Mouse (Mus musculus) lung, postnatal 0 days (tissue): Measurements from ENCODE around the gene Msi2. TPM values are rescaled to one million over a fixed set of nuclear protein-coding genes. Genes with fewer than 3 reads are reported as not detected.
A peak's percentile ranks its signal among the peaks of the same experiment; 100 is the strongest.

Experiments used
- ATAC-seq: fragments of 200-750 bp; cut with Nextera tagmentation; 2 replicates; pipeline ENCODE4 v1.8.0; 2017; ENCODE audit warnings: moderate library complexity
- DNase-seq: peaks from one replicate; pipeline ENCODE4 v3.0.0-alpha.2; 2016; ENCODE audit warnings: low spot score
- H3K27ac ChIP-seq: fragments of 300-500 bp; sonication (generic); 2 replicates; pipeline ENCODE4 v1.5.1; 2014; ENCODE audit warnings: antibody characterized with exemption, mild to moderate bottlenecking, low read length, mixed read lengths
- H3K27me3 ChIP-seq: fragments of 300-500 bp; sonication (generic); replicated peaks from 2 replicates; pipeline ENCODE4 v1.6.1; 2014; ENCODE audit warnings: low read length, mixed read lengths; ENCODE audit not compliant: insufficient read depth
- H3K36me3 ChIP-seq: fragments of 300-500 bp; sonication (generic); 2 replicates; pipeline ENCODE4 v1.6.1; 2014; ENCODE audit warnings: low read length, mixed read lengths; ENCODE audit not compliant: insufficient read depth
- H3K4me1 ChIP-seq: fragments of 300-500 bp; sonication (generic); 2 replicates; pipeline ENCODE4 v1.6.1; 2014; ENCODE audit warnings: antibody characterized with exemption, low read depth, low read length, mixed read lengths; ENCODE audit not compliant: insufficient read depth
- H3K4me2 ChIP-seq: fragments of 300-500 bp; sonication (generic); replicated peaks from 2 replicates; pipeline ENCODE4 v1.6.1; 2014; ENCODE audit warnings: low read depth, mild to moderate bottlenecking, low read length, moderate library complexity, mixed read lengths
- H3K4me3 ChIP-seq: fragments of 300-500 bp; sonication (generic); 2 replicates; pipeline ENCODE4 v1.5.1; 2014; ENCODE audit warnings: low read depth, low read length
- H3K9ac ChIP-seq: fragments of 300-500 bp; sonication (generic); replicated peaks from 2 replicates; pipeline ENCODE4 v1.6.1; 2014; ENCODE audit warnings: low read depth, mild to moderate bottlenecking
- H3K9me3 ChIP-seq: fragments of 300-500 bp; sonication (generic); 2 replicates; pipeline ENCODE4 v1.6.1; 2016; ENCODE audit warnings: low read length, mixed read lengths
- CTCF ChIP-seq: IDR thresholded peaks from 2 replicates; pipeline ENCODE4 v1.5.1; 2016; ENCODE audit warnings: antibody characterized with exemption, mild to moderate bottlenecking
- EP300 ChIP-seq: IDR thresholded peaks from 2 replicates; pipeline ENCODE4 v1.6.1; 2016; ENCODE audit warnings: antibody characterized with exemption, mild to moderate bottlenecking, control low read depth
- WGBS: fragments of 180-500 bp; shearing (Covaris S2); extraction: QIAGEN DNeasy Blood & Tissue Kit; methylation state at CpG from one replicate; pipeline ENCODE4 v1.1.7; 2014; 5-methylcytosine and 5-hydroxymethylcytosine counted together
- microRNA-seq: library from miRNA; unstranded; fragments of <30 nt; microRNA quantifications from one replicate; pipeline ENCODE4, GENCODE M21; 2016
- polyA plus RNA-seq: library from polyadenylated mRNA; unstranded; fragments of >200 nt; fragmentation: Nextera tagmentation; extraction: Ambion mirVana; gene quantifications from 2 replicates; pipeline ENCODE4 v1.2.1, GENCODE M21; 2015

The Msi2 gene
- polyA plus RNA-seq, 1 experiment from 2014 or later = 12.6 TPM

DNA sequence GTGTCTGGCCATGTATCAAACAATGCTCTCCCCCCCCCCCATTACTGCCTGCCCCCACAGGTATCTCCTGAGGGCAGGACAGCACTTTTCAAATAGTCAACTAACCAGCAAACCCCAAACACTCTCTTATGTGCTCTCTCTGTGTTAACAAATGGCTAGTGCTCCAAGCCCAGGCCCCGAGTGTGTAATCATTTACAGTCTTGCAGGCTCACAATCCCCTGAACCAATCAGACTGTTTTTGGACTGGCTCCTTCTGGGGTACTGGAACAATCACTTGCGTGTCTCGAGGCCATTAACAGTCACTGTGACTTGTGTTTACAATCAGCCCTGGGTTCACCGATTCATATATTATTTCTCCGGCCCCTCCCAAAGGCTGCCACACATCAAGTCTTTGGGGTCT lies 423.0 kb downstream of the Msi2 start:
- Histone ChIP-seq H3K36me3 (no peaks in the 10 kb centered on the region), H3K27me3 (peaks cover 6% of the 10 kb centered on the region; the same call in 1 of the 2 replicates), H3K9ac (no peak overlapping the region), H3K27ac (no peak overlapping the region), H3K4me3 (no peak overlapping the region), H3K9me3 (no peaks in the 10 kb centered on the region), H3K4me2 (no peak overlapping the region), H3K4me1 (no peaks in the 10 kb centered on the region)
- DNase-seq (no peak), ATAC-seq (no peak)
- 58% methylated on average over 5 of the region's 5 CpGs for WGBS
- TF ChIP-seq CTCF (no peak), EP300 (no peak)

DNA sequence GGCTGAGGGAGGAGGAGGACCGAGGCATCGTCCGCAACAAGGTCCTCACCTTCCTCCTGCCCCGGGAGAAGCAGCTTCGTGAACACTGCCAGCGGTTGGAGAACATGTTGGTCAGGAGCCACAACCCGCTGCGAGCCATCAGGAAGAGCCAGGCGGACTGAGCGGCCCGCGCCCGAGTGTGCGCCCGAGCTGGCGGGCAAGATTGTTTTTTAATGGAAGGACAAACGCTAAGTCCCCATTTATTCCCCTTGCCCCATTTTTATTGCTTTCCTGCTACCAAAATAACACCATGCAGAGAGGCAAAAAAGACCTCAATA lies 424.0 kb downstream of the Msi2 start:
- TF ChIP-seq EP300 (no peak), CTCF (no peak)
- WGBS = 41% methylated on average over 17 of the region's 17 CpGs
- ATAC-seq = no peak

DNA sequence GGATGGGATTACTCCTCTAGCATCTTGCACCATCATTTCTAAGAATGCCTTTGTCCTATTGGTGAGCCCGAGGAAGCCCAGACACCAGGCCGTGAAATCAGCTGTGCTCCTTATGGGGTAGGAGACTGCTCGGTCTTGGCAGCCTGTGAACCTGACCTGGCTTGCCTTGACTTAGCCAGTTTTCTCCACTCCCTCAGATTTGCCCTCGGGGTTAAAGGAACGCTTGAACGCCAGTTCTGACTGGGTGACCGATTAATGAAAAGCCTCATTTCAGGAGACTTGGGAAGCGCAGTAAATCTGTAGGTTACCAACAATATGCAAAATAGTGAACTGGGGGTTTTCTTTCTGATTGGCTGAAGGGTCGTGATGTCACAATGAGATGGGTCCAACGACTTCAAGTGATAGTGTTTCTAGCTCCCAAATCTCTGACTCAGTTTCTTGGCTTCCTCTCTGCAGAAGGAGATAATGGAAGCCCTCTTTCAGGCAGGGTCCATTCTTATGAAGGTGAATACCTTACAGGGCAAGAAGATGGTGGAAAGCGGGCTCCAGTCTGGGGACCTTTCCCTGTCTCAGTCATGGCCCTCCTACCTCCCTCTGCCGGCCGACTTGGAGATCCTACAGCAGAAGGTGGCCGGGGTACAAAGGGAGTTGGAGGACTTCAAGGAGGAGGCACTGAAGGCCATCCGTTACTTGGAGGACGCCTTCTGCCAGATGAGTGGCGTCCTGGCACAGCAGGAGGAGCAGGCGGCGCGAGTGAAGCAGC lies 424.5 kb downstream of the Msi2 start, which contains the start of gene Ccdc182:
Ccdc182 (plus strand) TSS at position 428 of the 763 bp plus-strand sequence.
- H3K27ac ChIP-seq = no peak within 1 kb of the TSS
- H3K36me3 ChIP-seq = no peaks in the 10 kb centered on the region
- 44% methylated on average over 20 of the region's 20 CpGs for WGBS

More for the DNA sequence above, 424.0 kb downstream of the Msi2 start:
- Histone ChIP-seq H3K4me1 (no peaks in the 10 kb centered on the region), H3K4me2 (0 out of 2 replicates have a peak overlapping the region, but pooled peaks have one; percentile 17), H3K36me3 (no peaks in the 10 kb centered on the region), H3K9ac (no peak overlapping the region), H3K4me3 (no peak overlapping the region), H3K27ac (no peak overlapping the region), H3K9me3 (no peaks in the 10 kb centered on the region), H3K27me3 (peaks cover 6% of the 10 kb centered on the region; the same call in 1 of the 2 replicates)
- DNase-seq = no peak

DNA sequence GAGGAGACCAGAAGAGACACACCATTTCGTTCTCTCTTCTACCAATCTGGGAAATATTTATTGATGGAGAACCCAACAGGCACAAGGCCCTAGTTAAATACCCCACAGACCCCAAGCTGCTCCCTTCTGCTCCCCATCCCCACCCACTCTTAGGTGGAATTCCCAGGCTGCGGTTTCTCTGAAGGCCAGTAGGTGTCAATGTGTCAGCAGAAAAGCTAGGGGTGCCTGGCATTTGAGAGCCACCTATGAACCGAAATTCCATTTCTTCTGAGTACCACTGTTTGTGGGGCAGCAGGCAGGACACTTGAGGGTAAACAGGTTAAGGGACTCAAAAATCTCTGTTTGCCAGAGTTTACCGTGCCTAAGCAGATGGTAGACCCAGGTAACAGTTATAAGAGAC lies 426.6 kb downstream of the Msi2 start:
- ATAC-seq (no peak), DNase-seq (peak; percentile 54)
- H3K4me2 ChIP-seq = no peak overlapping the region
- H3K4me1 ChIP-seq = no peaks in the 10 kb centered on the region
- 34% methylated on average over 4 of the region's 4 CpGs for WGBS
- H3K27me3 ChIP-seq = peaks cover 6% of the 10 kb centered on the region; the same call in 1 of the 2 replicates
- TF ChIP-seq EP300 = no peak
- TF ChIP-seq CTCF = peak; percentile 71
- H3K9ac ChIP-seq = no peak overlapping the region
- H3K36me3 ChIP-seq = no peaks in the 10 kb centered on the region
- no peak overlapping the region for H3K27ac ChIP-seq
- no peaks in the 10 kb centered on the region for H3K9me3 ChIP-seq
- H3K4me3 ChIP-seq = no peak overlapping the region

More for the DNA sequence above, 424.5 kb downstream of the Msi2 start, which contains the start of gene Ccdc182:
- H3K4me3 ChIP-seq = no peak within 1 kb of the TSS
- no peak for DNase-seq
- 0 out of 2 replicates have a peak within 1 kb of the TSS, but pooled peaks have one; percentile 17 for H3K4me2 ChIP-seq
- TF ChIP-seq EP300 (no peak), CTCF (0 out of 2 replicates have a peak, but pooled peaks have one; percentile 25)
- no peaks in the 10 kb centered on the region for H3K4me1 ChIP-seq
- peaks cover 6% of the 10 kb centered on the region; the same call in 1 of the 2 replicates for H3K27me3 ChIP-seq
- no peak within 1 kb of the TSS for H3K9ac ChIP-seq
- no peak for ATAC-seq
- H3K9me3 ChIP-seq = no peaks in the 10 kb centered on the region

DNA sequence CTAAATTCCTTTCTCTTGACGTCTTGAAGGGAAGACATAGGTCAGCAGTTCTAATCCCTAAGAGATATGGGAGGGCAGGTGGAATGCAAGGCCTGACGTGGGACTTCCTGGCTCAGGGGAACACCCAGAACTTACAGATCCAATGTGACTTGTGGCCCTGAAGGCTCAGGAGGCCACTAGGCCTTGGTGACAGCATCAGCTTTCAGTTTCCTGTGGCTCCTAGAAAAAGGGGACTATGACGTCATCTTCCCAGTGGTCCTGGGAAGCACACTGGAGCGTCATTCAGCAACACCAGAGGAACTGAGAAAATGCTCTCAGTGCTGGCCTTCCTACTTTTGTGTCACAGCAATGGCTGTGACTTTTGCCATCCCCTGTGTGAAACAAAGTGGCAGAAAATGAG lies 427.1 kb downstream of the Msi2 start:
- H3K27ac ChIP-seq = no peak overlapping the region
- TF ChIP-seq CTCF (no peak), EP300 (no peak)
- no peaks in the 10 kb centered on the region for H3K4me1 ChIP-seq
- no peak overlapping the region for H3K4me3 ChIP-seq
- H3K9ac ChIP-seq = no peak overlapping the region
- H3K4me2 ChIP-seq = no peak overlapping the region
- WGBS = 51% methylated on average over 4 of the region's 4 CpGs
- no peaks in the 10 kb centered on the region for H3K36me3 ChIP-seq
- H3K9me3 ChIP-seq = no peaks in the 10 kb centered on the region
- DNase-seq (peak; percentile 32), ATAC-seq (peak; percentile 32; the same call in 1 of the 2 replicates)
- H3K27me3 ChIP-seq = peaks cover 6% of the 10 kb centered on the region; the same call in 1 of the 2 replicates

Small RNAs within 50 kb of the gene (microRNA-seq; reads per million reads assigned to microRNA genes)
- gene Mir378b = not detected

Other genes with a start within 250 kb of the Msi2 start
- gene Akap1, start 146.1 kb upstream of the Msi2 start, polyA plus RNA-seq = 12.6 and 13.5 TPM in 2 replicates
- 63.0 and 68.8 TPM in 2 replicates for gene Scpep1, start 237.0 kb upstream of the Msi2 start, polyA plus RNA-seq
- not detected in 2 replicates for gene Elobl, start 248.4 kb upstream of the Msi2 start, polyA plus RNA-seq